Mouse (Mus musculus): ENCODE results near the gene Gm37240.

DNA sequence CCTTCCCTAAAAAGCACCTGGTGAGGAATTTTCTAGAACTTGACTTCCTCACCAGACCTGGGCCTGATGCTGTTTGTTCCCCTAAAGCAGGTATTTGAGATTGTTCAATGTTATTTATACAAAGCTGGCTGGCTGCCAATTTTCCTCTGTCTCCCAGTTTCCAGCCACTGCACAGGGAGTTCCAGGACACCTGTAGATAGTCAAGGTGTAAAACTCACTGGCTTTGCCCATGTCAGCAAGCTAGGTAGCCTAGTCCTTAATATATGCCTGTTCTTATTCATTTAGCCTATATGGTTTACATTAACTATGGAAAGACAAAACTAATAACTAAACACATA lies 44.5 kb downstream of the Gm37240 start:
- no peak for TF ChIP-seq CTCF (IDR thresholded peaks at IDR 0.05; ENCODE audit: insufficient read depth, low read depth, low read length)
- no peak for TF ChIP-seq POLR2A (IDR thresholded peaks at IDR 0.05; ENCODE audit: insufficient read depth, low read depth, low read length)

Data from olfactory bulb, adult 2 months (tissue).